Mouse (Mus musculus) lung, embryonic 16.5 days (tissue): Measurements from ENCODE around the gene Bmx. TPM values are rescaled to one million over a fixed set of nuclear protein-coding genes. Genes with fewer than 3 reads are reported as not detected.

ENCODE experiments used
- ATAC-seq: fragments of 200-750 bp; cut with Nextera tagmentation; 2 replicates; pipeline ENCODE4 v1.8.0; 2017; ENCODE audit warnings: low read depth, mild to moderate bottlenecking, moderate library complexity
- H3K27ac ChIP-seq: fragments of 300-500 bp; sonication (generic); 2 replicates; pipeline ENCODE4 v1.5.1; 2014; ENCODE audit warnings: mild to moderate bottlenecking, control low read depth, low read length
- H3K27me3 ChIP-seq: fragments of 300-500 bp; sonication (generic); 2 replicates; pipeline ENCODE4 v1.6.1; 2014; ENCODE audit warnings: low read depth, low read length, mixed read lengths; ENCODE audit not compliant: control insufficient read depth, insufficient read depth
- H3K36me3 ChIP-seq: fragments of 300-500 bp; sonication (generic); 2 replicates; pipeline ENCODE4 v1.6.1; 2014; ENCODE audit warnings: low read length; ENCODE audit not compliant: control insufficient read depth, insufficient read depth
- H3K4me1 ChIP-seq: fragments of 300-500 bp; sonication (generic); replicated peaks from 2 replicates; pipeline ENCODE4 v1.6.1; 2014; ENCODE audit warnings: low read length, mixed read lengths; ENCODE audit not compliant: control insufficient read depth, insufficient read depth
- H3K4me2 ChIP-seq: fragments of 300-500 bp; sonication (generic); 2 replicates; pipeline ENCODE4 v1.6.1; 2014; ENCODE audit warnings: low read depth, low read length, control low read depth
- H3K4me3 ChIP-seq: fragments of 300-500 bp; sonication (generic); 2 replicates; pipeline ENCODE4 v1.5.1; 2014; ENCODE audit warnings: mild to moderate bottlenecking, low read length, control low read depth
- H3K9ac ChIP-seq: fragments of 300-500 bp; sonication (generic); 2 replicates; pipeline ENCODE4 v1.6.1; 2014; ENCODE audit warnings: low read length, control low read depth
- H3K9me3 ChIP-seq: fragments of 300-500 bp; sonication (generic); 2 replicates; pipeline ENCODE4 v1.6.1; 2016; ENCODE audit warnings: low read length; ENCODE audit not compliant: control insufficient read depth
- WGBS: fragments of 180-500 bp; shearing (Covaris S2); extraction: QIAGEN DNeasy Blood & Tissue Kit; methylation state at CpG from one replicate; pipeline ENCODE4 v1.1.7; 2014; 5-methylcytosine and 5-hydroxymethylcytosine counted together
- polyA plus RNA-seq: library from polyadenylated mRNA; unstranded; fragments of >200 nt; fragmentation: Nextera tagmentation; extraction: Ambion mirVana; gene quantifications from 2 replicates; pipeline ENCODE4 v1.2.1, GENCODE M21; 2015

Gene Bmx
- 1.3 and 1.6 TPM in 2 replicates for polyA plus RNA-seq

DNA sequence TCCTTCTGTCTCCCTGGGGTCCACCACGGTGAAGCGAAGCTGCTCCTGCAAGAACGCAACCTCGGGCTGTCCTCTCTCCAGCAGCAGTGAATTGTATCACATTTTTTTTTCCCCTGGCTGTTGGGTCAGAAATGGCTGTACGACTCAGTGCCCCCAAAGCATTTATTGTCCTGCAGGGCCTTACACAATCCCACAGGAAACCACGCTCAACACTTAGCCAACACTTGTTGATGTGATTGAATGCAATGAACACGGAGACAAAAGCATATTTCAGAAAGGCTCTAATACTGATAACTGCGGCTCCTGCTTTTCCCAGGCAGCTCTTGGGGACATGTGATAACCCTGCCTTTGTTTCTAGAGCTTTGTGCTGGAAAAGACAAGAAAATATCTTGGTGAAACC is at the start of gene Bmx:
Gene Bmx, minus strand, starts transcription at position 137 of the 400 bp plus-strand sequence.
- Histone ChIP-seq H3K9me3 (no peaks in the 10 kb centered on the region), H3K4me2 (no peak within 1 kb of the TSS), H3K27ac (no peak within 1 kb of the TSS), H3K9ac (no peak within 1 kb of the TSS), H3K4me3 (no peak within 1 kb of the TSS), H3K27me3 (no peaks in the 10 kb centered on the region; the same call in 1 of the 2 replicates), H3K36me3 (no peaks in the 10 kb centered on the region), H3K4me1 (no peaks in the 10 kb centered on the region)
- no peak for ATAC-seq
- WGBS: 52% methylated on average over 8 of the region's 8 CpGs

DNA sequence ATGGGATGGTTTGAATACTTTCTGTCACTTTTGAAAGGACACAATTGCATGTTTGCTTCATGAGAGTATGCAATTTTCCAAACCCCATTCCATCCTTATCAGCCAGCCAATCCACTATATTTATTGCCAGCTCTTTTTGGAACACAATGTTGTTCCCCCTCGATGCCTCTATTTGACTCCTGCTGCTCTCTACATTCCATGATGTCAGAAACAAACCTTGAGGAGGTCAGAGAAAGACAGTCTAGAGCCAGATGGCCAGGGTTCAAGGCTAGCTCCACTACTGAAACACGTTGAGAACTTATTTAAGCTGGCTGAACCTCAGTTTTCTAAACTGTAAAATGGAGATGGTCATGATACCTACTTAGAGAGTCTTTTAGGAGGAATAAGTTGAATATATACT is 48.3 kb upstream of the Bmx start:
- H3K27me3 ChIP-seq: no peaks in the 10 kb centered on the region; the same call in 1 of the 2 replicates
- ATAC-seq: peak; percentile 57; the same call in 1 of the 2 replicates
- 38% methylated on average over 2 of the region's 2 CpGs for WGBS

DNA sequence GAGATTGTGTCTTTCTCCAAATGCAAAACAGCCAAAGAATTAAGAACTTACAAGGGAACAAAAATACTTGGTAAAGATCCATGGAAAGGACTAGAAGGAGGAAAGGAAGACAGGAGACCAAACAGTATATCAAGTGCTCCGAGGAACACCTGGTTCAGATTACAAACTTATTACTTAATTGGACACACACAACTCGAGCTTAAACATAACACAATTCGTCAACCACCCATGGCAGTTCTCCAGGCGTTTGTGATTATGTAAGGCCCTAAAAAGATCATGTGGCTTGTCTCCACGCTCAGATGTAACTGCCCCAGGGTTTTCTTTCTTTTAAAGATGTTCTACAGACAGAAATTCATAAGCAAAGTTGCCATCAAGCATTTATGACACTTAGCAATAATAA is 33.2 kb upstream of the Bmx start:
- no peak overlapping the region for H3K9ac ChIP-seq
- H3K27me3 ChIP-seq: no peaks in the 10 kb centered on the region
- H3K27ac ChIP-seq: no peak overlapping the region
- H3K4me1 ChIP-seq: no peaks in the 10 kb centered on the region
- H3K9me3 ChIP-seq: no peaks in the 10 kb centered on the region
- no peaks in the 10 kb centered on the region for H3K36me3 ChIP-seq
- no peak overlapping the region for H3K4me3 ChIP-seq
- peak; percentile 57; the same call in 1 of the 2 replicates for ATAC-seq
- H3K4me2 ChIP-seq: no peak overlapping the region
- WGBS: 28% methylated on average over 5 of the region's 5 CpGs

More for the DNA sequence above, 48.3 kb upstream of the Bmx start:
- no peak overlapping the region; the same call in 1 of the 2 replicates for H3K27ac ChIP-seq
- no peak overlapping the region for H3K4me3 ChIP-seq
- no peaks in the 10 kb centered on the region for H3K36me3 ChIP-seq
- no peaks in the 10 kb centered on the region for H3K9me3 ChIP-seq
- no peak overlapping the region for H3K9ac ChIP-seq
- H3K4me1 ChIP-seq: no peaks in the 10 kb centered on the region
- no peak overlapping the region for H3K4me2 ChIP-seq

DNA sequence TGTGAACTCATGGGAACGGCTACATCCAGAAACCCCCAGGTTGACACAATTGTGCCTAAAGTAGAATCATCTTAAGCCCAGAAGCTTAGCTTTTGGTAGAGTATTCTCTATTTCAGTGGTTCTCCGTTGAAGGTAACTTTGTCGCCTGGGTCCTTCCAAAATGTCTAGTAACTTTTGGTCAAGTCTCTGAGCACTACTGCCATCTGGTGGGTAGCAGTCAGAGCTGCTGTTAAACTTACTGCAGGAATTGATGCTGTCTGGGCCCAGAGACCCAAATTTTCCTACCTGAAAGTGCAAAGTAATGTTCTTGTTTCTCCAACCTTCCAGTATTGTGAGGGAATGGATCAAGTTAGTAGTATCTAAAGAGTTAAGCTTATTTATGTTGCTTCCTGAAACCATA is 29.1 kb upstream of the Bmx start:
- WGBS: 58% methylated on average over 3 of the region's 3 CpGs
- no peaks in the 10 kb centered on the region for H3K36me3 ChIP-seq
- no peak for ATAC-seq
- no peak overlapping the region for H3K4me2 ChIP-seq
- no peaks in the 10 kb centered on the region for H3K9me3 ChIP-seq
- no peak overlapping the region for H3K4me3 ChIP-seq
- H3K27me3 ChIP-seq: no peaks in the 10 kb centered on the region
- no peak overlapping the region for H3K27ac ChIP-seq
- no peak overlapping the region for H3K9ac ChIP-seq
- no peaks in the 10 kb centered on the region for H3K4me1 ChIP-seq

DNA sequence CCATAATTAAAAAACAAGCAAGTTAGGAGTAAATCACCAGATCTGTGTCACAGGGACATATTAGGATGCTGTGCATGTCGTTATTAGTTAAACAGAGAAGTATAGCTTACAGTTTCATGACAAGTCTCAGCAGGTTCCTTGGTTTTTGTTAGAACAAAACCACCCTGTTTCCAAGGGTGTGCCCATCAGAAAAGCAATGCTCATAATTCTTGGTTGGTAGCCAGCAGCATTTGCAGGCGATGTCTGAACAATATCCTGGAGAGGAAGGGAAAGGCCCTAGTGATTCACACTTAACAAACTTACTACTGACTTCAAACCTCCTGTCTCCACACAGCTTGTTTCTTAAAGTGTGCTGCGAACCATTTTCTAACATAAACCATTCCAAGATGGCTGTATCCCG is 25.8 kb upstream of the Bmx start:
- Histone ChIP-seq H3K27me3 (no peaks in the 10 kb centered on the region), H3K9ac (no peak overlapping the region), H3K36me3 (no peaks in the 10 kb centered on the region), H3K4me3 (no peak overlapping the region), H3K27ac (no peak overlapping the region), H3K4me2 (no peak overlapping the region), H3K9me3 (no peaks in the 10 kb centered on the region), H3K4me1 (no peaks in the 10 kb centered on the region)
- 79% methylated on average over 4 of the region's 4 CpGs for WGBS
- no peak for ATAC-seq

DNA sequence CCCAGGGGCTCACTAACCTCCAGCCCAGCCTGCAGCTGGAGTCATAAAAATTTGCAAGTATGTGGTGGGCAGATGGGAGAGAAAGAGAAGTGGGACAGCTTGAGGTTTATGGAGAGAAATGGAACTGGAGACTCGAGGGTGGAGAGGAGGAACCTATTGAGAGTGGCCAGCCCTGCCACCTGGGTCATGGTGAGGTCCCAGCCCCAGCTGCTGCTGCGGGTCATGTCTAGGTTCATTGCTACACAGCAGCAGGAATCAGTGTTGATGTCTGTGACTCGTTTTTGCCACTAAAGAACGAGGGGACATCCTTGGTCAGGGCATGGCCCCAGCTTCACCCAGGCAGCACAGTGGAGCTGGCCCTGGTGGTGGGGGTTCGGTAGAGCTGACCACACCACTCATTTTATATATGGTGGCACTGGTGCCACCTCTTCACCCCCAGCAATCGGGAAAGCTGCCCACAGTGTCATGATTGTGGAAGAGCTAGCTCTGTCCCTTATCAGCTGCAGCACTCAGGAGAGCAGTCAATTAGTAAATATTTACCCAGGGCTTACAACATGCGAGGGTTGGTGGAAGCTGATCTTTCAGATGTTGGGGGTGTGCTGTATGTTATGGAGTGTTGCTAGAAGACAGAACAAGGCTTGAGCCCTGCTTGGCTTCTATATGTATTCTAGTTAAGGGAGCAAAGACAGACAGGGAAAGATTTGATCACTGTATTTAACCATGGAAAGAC is 23.1 kb upstream of the Bmx start:
- no peaks in the 10 kb centered on the region for H3K4me1 ChIP-seq
- WGBS: 29% methylated on average over 7 of the region's 7 CpGs
- H3K9ac ChIP-seq: no peak overlapping the region
- no peaks in the 10 kb centered on the region for H3K27me3 ChIP-seq
- no peak overlapping the region for H3K4me2 ChIP-seq
- H3K9me3 ChIP-seq: no peaks in the 10 kb centered on the region
- H3K27ac ChIP-seq: no peak overlapping the region
- no peaks in the 10 kb centered on the region for H3K36me3 ChIP-seq
- peak; percentile 28; the same call in 1 of the 2 replicates for ATAC-seq
- no peak overlapping the region for H3K4me3 ChIP-seq

DNA sequence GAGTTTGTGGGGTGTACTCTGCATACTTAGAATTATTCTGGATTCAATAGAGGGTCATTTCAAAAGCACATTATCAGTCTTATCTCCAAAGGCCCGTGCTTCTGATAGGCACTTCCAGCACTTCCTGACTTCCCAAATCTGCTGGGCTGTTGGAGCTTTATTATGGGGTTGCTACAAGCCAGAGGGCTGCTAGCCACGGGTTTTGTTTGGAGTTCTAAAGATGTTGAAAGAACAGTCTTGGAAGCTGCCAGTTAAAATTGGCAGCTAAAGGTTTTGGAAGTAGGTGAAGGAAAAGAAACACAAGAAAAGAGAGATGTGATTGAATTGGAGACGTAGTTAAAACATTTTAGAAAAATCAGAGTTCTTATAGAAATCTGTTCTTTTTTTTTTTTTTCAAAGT is 17.5 kb upstream of the Bmx start:
- H3K4me3 ChIP-seq: no peak overlapping the region
- H3K36me3 ChIP-seq: no peaks in the 10 kb centered on the region
- ATAC-seq: no peak
- H3K4me2 ChIP-seq: no peak overlapping the region
- 29% methylated on average over 3 of the region's 3 CpGs for WGBS
- H3K27ac ChIP-seq: peak overlapping the region; percentile 6; the same call in 1 of the 2 replicates
- H3K9me3 ChIP-seq: no peaks in the 10 kb centered on the region
- H3K4me1 ChIP-seq: no peaks in the 10 kb centered on the region
- H3K9ac ChIP-seq: no peak overlapping the region
- H3K27me3 ChIP-seq: no peaks in the 10 kb centered on the region; the same call in 1 of the 2 replicates

DNA sequence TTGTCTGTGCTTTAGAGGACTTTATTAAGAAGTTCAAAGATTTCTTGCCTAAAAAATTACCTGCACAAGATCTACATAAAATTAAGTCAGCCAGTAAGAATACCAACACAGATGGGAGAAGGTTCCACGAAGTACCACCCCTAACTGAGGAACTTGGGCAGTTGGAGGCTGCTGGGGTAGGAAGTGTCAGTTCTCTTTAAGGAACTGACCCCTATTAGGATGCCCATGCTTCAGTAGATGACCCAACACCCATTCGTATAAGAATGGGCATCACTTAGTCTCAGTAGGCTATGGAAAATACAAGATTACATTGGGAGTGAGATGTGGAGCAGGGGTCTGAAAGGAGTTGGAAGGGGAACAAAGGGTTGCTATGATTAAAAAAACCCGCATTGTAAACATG is 12.6 kb upstream of the Bmx start:
- Histone ChIP-seq H3K36me3 (no peaks in the 10 kb centered on the region), H3K9me3 (no peaks in the 10 kb centered on the region), H3K27ac (no peak overlapping the region), H3K9ac (no peak overlapping the region), H3K4me1 (no peaks in the 10 kb centered on the region), H3K27me3 (no peaks in the 10 kb centered on the region; the same call in 1 of the 2 replicates), H3K4me2 (no peak overlapping the region), H3K4me3 (no peak overlapping the region)
- 82% methylated on average over 3 of the region's 3 CpGs for WGBS
- ATAC-seq: no peak

DNA sequence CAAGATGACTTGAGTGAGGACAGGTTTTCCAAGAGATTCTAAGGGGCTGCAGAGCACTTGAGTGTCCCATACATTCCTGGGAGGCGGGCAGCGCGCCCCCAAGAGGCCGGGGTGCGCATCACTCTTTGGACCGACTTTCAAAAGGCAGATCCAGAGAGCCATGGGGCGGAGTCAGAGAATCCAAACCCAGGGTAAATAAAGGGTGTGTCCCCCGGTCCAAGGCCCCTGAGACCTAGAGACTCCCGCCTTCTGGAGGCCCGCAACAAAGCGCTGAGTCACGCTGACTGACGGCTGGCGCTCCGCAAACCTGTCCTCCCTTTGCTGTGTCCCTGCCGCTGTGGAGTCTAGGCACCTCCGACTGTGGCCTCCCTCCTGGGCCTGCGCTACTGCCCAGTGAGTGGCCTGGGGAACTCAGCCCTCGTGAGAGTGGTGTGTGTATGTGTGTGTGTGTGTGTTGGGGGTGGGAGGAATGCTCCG is 11.3 kb upstream of the Bmx start, which contains the start of gene Pir:
Gene Pir, plus strand, starts transcription at position 87 of the 477 bp plus-strand sequence.
- 12% methylated on average over 20 of the region's 20 CpGs for WGBS
- Histone ChIP-seq H3K4me2 (peak within 1 kb of the TSS; percentile 57), H3K27me3 (no peaks in the 10 kb centered on the region; the same call in 1 of the 2 replicates), H3K36me3 (no peaks in the 10 kb centered on the region), H3K9me3 (no peaks in the 10 kb centered on the region), H3K9ac (peak within 1 kb of the TSS; percentile 69), H3K4me1 (no peaks in the 10 kb centered on the region), H3K27ac (peak within 1 kb of the TSS; percentile 39), H3K4me3 (peak within 1 kb of the TSS; percentile 47)
- ATAC-seq: peak; percentile 93
